Mouse (Mus musculus) stomach, postnatal 0 days (tissue): Measurements from ENCODE around the gene Clasp1. TPM values are rescaled to one million over a fixed set of nuclear protein-coding genes. Genes with fewer than 3 reads are reported as not detected.

Source experiments
- ATAC-seq: fragments of 200-750 bp; cut with Nextera tagmentation; 2 replicates; pipeline ENCODE4 v1.8.0; 2017; ENCODE audit not compliant: low FRiP score, low TSS enrichment
- DNase-seq: peaks from one replicate; pipeline ENCODE4 v3.0.0-alpha.2; 2016; ENCODE audit warnings: low spot score
- H3K27ac ChIP-seq: fragments of 300-500 bp; sonication (generic); replicated peaks from 2 replicates; pipeline ENCODE4 v1.5.1; 2014; ENCODE audit warnings: mild to moderate bottlenecking, control low read depth
- H3K27me3 ChIP-seq: fragments of 300-500 bp; sonication (generic); 2 replicates; pipeline ENCODE4 v1.6.1; 2014; ENCODE audit warnings: low read length; ENCODE audit not compliant: control insufficient read depth, insufficient read depth
- H3K36me3 ChIP-seq: fragments of 300-500 bp; sonication (generic); 2 replicates; pipeline ENCODE4 v1.6.1; 2014; ENCODE audit warnings: low read length, mixed read lengths; ENCODE audit not compliant: control insufficient read depth, insufficient read depth
- H3K4me1 ChIP-seq: fragments of 300-500 bp; sonication (generic); replicated peaks from 2 replicates; pipeline ENCODE4 v1.6.1; 2014; ENCODE audit warnings: antibody characterized with exemption; ENCODE audit not compliant: control insufficient read depth, insufficient read depth
- H3K4me2 ChIP-seq: fragments of 300-500 bp; sonication (generic); replicated peaks from 2 replicates; pipeline ENCODE4 v1.6.1; 2014; ENCODE audit warnings: low read depth, mild to moderate bottlenecking, control low read depth, moderate library complexity
- H3K4me3 ChIP-seq: fragments of 300-500 bp; sonication (generic); 2 replicates; pipeline ENCODE4 v1.5.1; 2014; ENCODE audit warnings: low read depth, low read length, control low read depth
- H3K9ac ChIP-seq: fragments of 300-500 bp; sonication (generic); 2 replicates; pipeline ENCODE4 v1.6.1; 2014; ENCODE audit warnings: mild to moderate bottlenecking, low read length, control low read depth, mixed read lengths
- H3K9me3 ChIP-seq: fragments of 300-500 bp; sonication (generic); 2 replicates; pipeline ENCODE4 v1.6.1; 2016; ENCODE audit warnings: low read length; ENCODE audit not compliant: control insufficient read depth
- CTCF ChIP-seq: IDR thresholded peaks from 2 replicates; pipeline ENCODE4 v1.5.1; 2016; ENCODE audit warnings: antibody characterized with exemption, low read depth, mild to moderate bottlenecking, moderate library complexity
- EP300 ChIP-seq: optimal IDR thresholded peaks from 2 replicates; pipeline ENCODE3; 2016; ENCODE audit warnings: antibody characterized with exemption
- WGBS: fragments of 180-500 bp; shearing (Covaris S2); extraction: QIAGEN DNeasy Blood & Tissue Kit; methylation state at CpG from one replicate; pipeline ENCODE4 v1.1.7; 2014; 5-methylcytosine and 5-hydroxymethylcytosine counted together
- polyA plus RNA-seq: library from polyadenylated mRNA; unstranded; fragments of >200 nt; fragmentation: Nextera tagmentation; extraction: Ambion mirVana; gene quantifications from 2 replicates; pipeline ENCODE4 v1.2.1, GENCODE M21; 2015

The Clasp1 gene
- polyA plus RNA-seq, 1 experiment from 2014 or later: 12.0 TPM

DNA sequence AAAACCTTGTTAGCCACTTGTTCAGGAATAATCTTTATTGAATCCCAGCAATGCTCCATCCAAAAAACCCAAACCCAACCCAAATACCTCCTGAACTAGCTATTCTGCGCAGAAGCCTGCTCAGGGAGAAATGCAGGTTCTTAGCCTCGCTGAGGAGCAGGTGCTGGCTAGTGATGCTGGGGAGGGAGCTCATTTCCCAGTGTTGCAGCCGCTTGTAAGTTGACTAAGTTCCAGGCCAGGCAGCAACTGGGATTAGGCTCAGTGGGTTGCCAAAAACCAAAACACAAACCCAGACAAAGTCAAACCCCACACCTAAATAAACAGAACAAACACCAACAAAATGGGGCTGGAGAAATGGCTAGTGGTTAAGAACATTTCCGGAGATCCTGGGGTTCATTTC lies 20.4 kb downstream of the Clasp1 start:
- no peak overlapping the region for H3K4me2 ChIP-seq
- no peaks in the 10 kb centered on the region for H3K4me1 ChIP-seq
- no peaks in the 10 kb centered on the region for H3K27me3 ChIP-seq
- H3K27ac ChIP-seq: no peak overlapping the region
- DNase-seq: no peak
- ATAC-seq: no peak
- H3K4me3 ChIP-seq: no peak overlapping the region
- 84% methylated on average over 4 of the region's 4 CpGs for WGBS
- no peaks in the 10 kb centered on the region for H3K9me3 ChIP-seq
- H3K36me3 ChIP-seq: no peaks in the 10 kb centered on the region
- TF ChIP-seq EP300: no peak
- no peak for TF ChIP-seq CTCF
- H3K9ac ChIP-seq: no peak overlapping the region

GRCm38 (mm10) chr1:118410824-118411223 lies 22.0 kb downstream of the Clasp1 start:
- no peaks in the 10 kb centered on the region for H3K4me1 ChIP-seq
- TF ChIP-seq EP300 (no peak), CTCF (no peak)
- no peak for DNase-seq
- H3K9ac ChIP-seq: no peak overlapping the region
- no peak overlapping the region for H3K4me3 ChIP-seq
- no peaks in the 10 kb centered on the region for H3K9me3 ChIP-seq
- no peaks in the 10 kb centered on the region for H3K27me3 ChIP-seq
- H3K4me2 ChIP-seq: no peak overlapping the region
- 75% methylated on average over 5 of the region's 5 CpGs for WGBS
- ATAC-seq: no peak
- H3K36me3 ChIP-seq: no peaks in the 10 kb centered on the region
- no peak overlapping the region for H3K27ac ChIP-seq

GRCm38 (mm10) chr1:118413169-118413568 lies 24.3 kb downstream of the Clasp1 start:
- no peak overlapping the region for H3K27ac ChIP-seq
- no peaks in the 10 kb centered on the region for H3K9me3 ChIP-seq
- ATAC-seq: no peak
- H3K4me1 ChIP-seq: no peaks in the 10 kb centered on the region
- no peak overlapping the region for H3K4me3 ChIP-seq
- no peaks in the 10 kb centered on the region for H3K36me3 ChIP-seq
- H3K9ac ChIP-seq: no peak overlapping the region
- H3K4me2 ChIP-seq: no peak overlapping the region
- DNase-seq: no peak
- H3K27me3 ChIP-seq: no peaks in the 10 kb centered on the region
- TF ChIP-seq CTCF (no peak), EP300 (no peak)
- 78% methylated on average over 2 of the region's 2 CpGs for WGBS

GRCm38 (mm10) chr1:118417047-118417730 lies 28.3 kb downstream of the Clasp1 start:
- DNase-seq (no peak), ATAC-seq (no peak)
- no peaks in the 10 kb centered on the region for H3K9me3 ChIP-seq
- H3K36me3 ChIP-seq: peaks cover 4% of the 10 kb centered on the region; the same call in 1 of the 2 replicates
- no peaks in the 10 kb centered on the region for H3K27me3 ChIP-seq
- H3K9ac ChIP-seq: no peak overlapping the region
- no peak overlapping the region for H3K27ac ChIP-seq
- TF ChIP-seq CTCF (no peak), EP300 (no peak)
- H3K4me3 ChIP-seq: no peak overlapping the region
- H3K4me2 ChIP-seq: no peak overlapping the region
- H3K4me1 ChIP-seq: no peaks in the 10 kb centered on the region
- 93% methylated on average over 9 of the region's 9 CpGs for WGBS

DNA sequence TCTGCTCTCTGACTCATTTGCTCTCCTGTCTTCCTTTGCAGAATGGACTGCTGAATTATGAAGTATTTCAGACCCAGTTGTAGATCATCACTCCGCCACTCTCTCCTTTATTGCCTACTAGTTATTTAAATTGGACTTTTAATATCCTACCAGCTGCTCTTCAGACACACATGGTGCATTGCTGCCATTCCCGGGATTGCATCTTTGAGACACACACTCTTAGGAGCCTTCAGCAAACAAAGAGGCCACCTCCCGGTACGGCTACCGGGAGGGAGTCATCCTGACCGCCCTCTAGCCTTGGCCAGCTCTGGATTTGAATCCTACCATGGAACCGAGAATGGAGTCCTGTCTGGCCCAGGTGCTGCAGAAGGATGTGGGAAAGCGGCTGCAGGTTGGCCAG lies 30.5 kb downstream of the Clasp1 start:
- Histone ChIP-seq H3K27me3 (no peaks in the 10 kb centered on the region), H3K36me3 (peaks cover 5% of the 10 kb centered on the region; the same call in 1 of the 2 replicates), H3K9ac (no peak overlapping the region), H3K4me3 (no peak overlapping the region), H3K4me1 (no peaks in the 10 kb centered on the region), H3K9me3 (no peaks in the 10 kb centered on the region), H3K4me2 (no peak overlapping the region), H3K27ac (no peak overlapping the region)
- no peak for ATAC-seq
- no peak for DNase-seq
- TF ChIP-seq CTCF (no peak), EP300 (no peak)
- WGBS: 83% methylated on average over 8 of the region's 8 CpGs

DNA sequence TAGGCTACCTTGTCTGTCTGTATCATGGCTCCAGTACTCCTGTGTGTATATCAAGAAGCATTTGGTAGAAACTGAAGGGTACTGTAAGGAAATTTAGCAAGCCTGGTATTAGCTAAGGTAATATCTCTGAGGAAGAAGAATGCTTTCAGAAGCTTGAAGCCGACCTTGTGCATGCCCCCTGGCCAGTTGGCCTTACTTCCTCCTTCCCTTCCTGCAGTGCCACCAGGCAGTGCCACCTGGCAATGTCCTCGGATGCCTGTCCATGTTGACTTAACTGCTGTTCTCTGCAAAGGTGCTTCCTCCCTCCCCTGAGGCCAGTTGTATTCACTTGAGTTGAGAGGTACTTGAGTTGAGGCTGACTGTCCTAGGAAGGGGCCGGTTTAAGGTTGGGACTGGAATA lies 32.3 kb downstream of the Clasp1 start:
- H3K27me3 ChIP-seq: no peaks in the 10 kb centered on the region
- no peak overlapping the region for H3K27ac ChIP-seq
- no peaks in the 10 kb centered on the region for H3K4me1 ChIP-seq
- no peaks in the 10 kb centered on the region for H3K9me3 ChIP-seq
- TF ChIP-seq EP300 (no peak), CTCF (no peak)
- DNase-seq (no peak), ATAC-seq (no peak)
- WGBS: 65% methylated on average over 3 of the region's 3 CpGs
- peaks cover 5% of the 10 kb centered on the region; the same call in 1 of the 2 replicates for H3K36me3 ChIP-seq
- no peak overlapping the region for H3K4me2 ChIP-seq
- no peak overlapping the region for H3K9ac ChIP-seq
- H3K4me3 ChIP-seq: no peak overlapping the region
